Mouse (Mus musculus) embryonic fibroblast, embryonic 13.5 days (primary cell): ENCODE measurements around the gene Cfap99.

Experiments used
- CTCF ChIP-seq: IDR thresholded peaks from 2 replicates; pipeline ENCODE4 v1.5.1; 2011; ENCODE audit warnings: mild to moderate bottlenecking, control low read depth, low read length, moderate library complexity, borderline replicate concordance; ENCODE audit not compliant: insufficient read depth
- POLR2A ChIP-seq: IDR thresholded peaks from 2 replicates; pipeline ENCODE4 v1.6.1; 2011; ENCODE audit warnings: low read depth, mild to moderate bottlenecking, control low read depth, low read length, moderate library complexity

DNA sequence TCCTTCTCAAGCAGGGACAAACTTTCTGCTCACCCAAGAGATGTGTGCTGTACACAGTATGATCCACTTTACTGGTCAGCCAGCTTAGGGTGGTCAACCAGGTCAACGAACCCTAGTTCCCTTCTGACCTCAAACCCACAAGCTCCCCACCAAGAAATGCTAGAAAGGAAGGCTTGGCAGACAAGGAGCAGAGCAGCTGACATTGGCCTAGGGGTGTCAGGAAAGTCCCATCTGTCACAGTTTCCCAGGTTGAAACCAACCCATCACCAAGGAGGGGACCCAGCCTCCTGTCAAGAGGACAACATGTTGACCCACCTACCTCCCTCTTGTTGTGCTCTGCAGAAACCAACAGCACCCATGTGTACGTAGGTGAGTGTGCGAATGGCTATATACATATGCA, 42.0 kb upstream of the Cfap99 start:
- no peak for TF ChIP-seq POLR2A
- TF ChIP-seq CTCF: no peak
